ENCODE assay signal across 10 mouse cellular contexts in genomic region chr6:5825461-5825860, GRCm38 (mm10).
"Had no signal": no experiment of that assay in that cellular context is flagged by ENCODE, and none has a peak within 500 bp of the region (broad histone marks: within the 10 kb centered on the region; RNA-seq: fewer than 3 reads in every experiment).

No protein-coding gene starts in this region.

- H3K36me3 ChIP-seq: midbrain, embryonic 13.5 days had no signal

- H3K4me2 ChIP-seq: midbrain, embryonic 13.5 days had no signal

- H3K9me3 ChIP-seq: midbrain, embryonic 13.5 days had no signal

- H3K27me3 ChIP-seq: midbrain, embryonic 13.5 days had no signal

- H3K9ac ChIP-seq: liver, embryonic 14.5 days; midbrain, embryonic 13.5 days had no signal

- H3K4me3 ChIP-seq: midbrain, embryonic 13.5 days had no signal

- H3K4me1 ChIP-seq: midbrain, embryonic 13.5 days had no signal

- DNase-seq: kidney, adult 2 months; kidney, postnatal 25 days; layer of hippocampus, adult 9-11 months; layer of hippocampus, postnatal 36 days; lung, adult 18-20 months; right cerebral cortex, postnatal 14 days; thymus, postnatal 4 days had no signal

- ATAC-seq: midbrain, embryonic 13.5 days had no signal

- H3K27ac ChIP-seq: liver, embryonic 14.5 days; midbrain, embryonic 13.5 days; stomach, postnatal 0 days had no signal
